Mouse (Mus musculus) embryonic facial prominence, embryonic 13.5 days (tissue): ENCODE measurements around the gene Spred2. TPM values are rescaled to one million over a fixed set of nuclear protein-coding genes. Genes with fewer than 3 reads are reported as not detected.

Source experiments
- ATAC-seq: fragments of 200-750 bp; cut with Nextera tagmentation; 2 replicates; pipeline ENCODE4 v1.8.0; 2017; ENCODE audit warnings: low read depth; ENCODE audit not compliant: insufficient number of reproducible peaks, insufficient read depth, low FRiP score, low TSS enrichment
- H3K27ac ChIP-seq: fragments of 300-500 bp; sonication (generic); 2 replicates; pipeline ENCODE4 v1.5.1; 2015; ENCODE audit warnings: moderate library complexity, mild to moderate bottlenecking, inconsistent platforms
- H3K27me3 ChIP-seq: fragments of 300-500 bp; sonication (generic); 2 replicates; pipeline ENCODE4 v1.6.1; 2015; ENCODE audit warnings: mild to moderate bottlenecking, inconsistent platforms
- H3K36me3 ChIP-seq: fragments of 300-500 bp; sonication (generic); 2 replicates; pipeline ENCODE4 v1.6.1; 2015; ENCODE audit warnings: mild to moderate bottlenecking, inconsistent platforms
- H3K4me1 ChIP-seq: fragments of 300-500 bp; sonication (generic); 2 replicates; pipeline ENCODE4 v1.6.1; 2015; ENCODE audit warnings: inconsistent platforms
- H3K4me2 ChIP-seq: fragments of 300-500 bp; sonication (generic); 2 replicates; pipeline ENCODE4 v1.6.1; 2015; ENCODE audit warnings: moderate library complexity, mild to moderate bottlenecking, inconsistent platforms
- H3K4me3 ChIP-seq: fragments of 300-500 bp; sonication (generic); 2 replicates; pipeline ENCODE4 v1.5.1; 2015; ENCODE audit warnings: mild to moderate bottlenecking, inconsistent platforms
- H3K9ac ChIP-seq: fragments of 300-500 bp; sonication (generic); 2 replicates; pipeline ENCODE4 v1.6.1; 2015; ENCODE audit warnings: mild to moderate bottlenecking, inconsistent platforms
- H3K9me3 ChIP-seq: fragments of 300-500 bp; sonication (generic); 2 replicates; pipeline ENCODE4 v1.6.1; 2016; ENCODE audit warnings: inconsistent platforms
- WGBS: fragments of 180-500 bp; shearing (Covaris S2); methylation state at CpG from one replicate; pipeline ENCODE4 v1.1.7; 2015; ENCODE audit warnings: mixed read lengths; 5-methylcytosine and 5-hydroxymethylcytosine counted together
- polyA plus RNA-seq: library from polyadenylated mRNA; unstranded; fragments of >200 nt; fragmentation: Nextera tagmentation; extraction: Ambion mirVana; gene quantifications from 2 replicates; pipeline ENCODE4 v1.2.1, GENCODE M21; 2015

The Spred2 gene
- polyA plus RNA-seq, 1 experiment from 2014 or later: 10.2 TPM

DNA sequence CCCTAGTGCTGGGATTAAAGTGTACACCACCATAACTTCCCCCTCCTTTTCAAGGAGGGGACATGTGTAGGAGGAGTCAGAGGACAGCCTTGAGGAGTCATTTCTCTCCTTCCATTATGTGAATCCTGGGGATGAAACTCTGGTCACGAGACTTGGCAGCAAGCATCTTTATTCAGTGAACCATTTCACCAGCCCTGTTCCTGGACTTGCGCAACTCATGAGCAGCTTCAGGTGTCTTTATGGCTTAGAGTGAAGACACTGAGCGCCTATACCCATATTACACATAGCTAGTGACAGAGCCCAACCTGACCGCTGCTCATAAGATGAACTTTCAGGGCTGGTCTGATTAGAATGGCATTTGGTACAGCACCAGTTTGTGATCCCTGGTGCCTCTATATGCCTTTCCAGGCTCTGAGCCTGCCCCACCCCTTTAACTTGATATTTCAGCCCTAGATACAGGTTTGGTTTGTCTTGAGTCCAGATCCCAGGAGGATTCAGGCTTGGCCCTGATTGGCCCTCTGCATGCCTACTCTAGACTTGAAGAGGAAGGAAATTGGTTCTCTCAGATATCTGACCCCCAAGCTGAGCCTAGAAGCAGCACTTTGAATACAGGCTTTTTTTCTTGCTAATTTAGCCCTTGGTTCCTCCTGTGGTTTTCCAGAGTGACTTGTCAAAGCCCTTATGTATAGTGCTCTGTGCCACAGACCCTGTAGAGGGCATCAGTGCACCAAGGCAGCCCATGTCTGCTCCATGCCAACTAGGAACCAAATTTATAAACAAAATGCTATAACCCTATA lies 48.0 kb downstream of the Spred2 start:
- Histone ChIP-seq H3K9ac (no peak overlapping the region), H3K36me3 (no peaks in the 10 kb centered on the region), H3K4me2 (no peak overlapping the region), H3K27ac (peak overlapping the region; percentile 0; the same call in 1 of the 2 replicates), H3K9me3 (no peaks in the 10 kb centered on the region), H3K4me3 (no peak overlapping the region), H3K4me1 (peaks cover 27% of the 10 kb centered on the region), H3K27me3 (no peaks in the 10 kb centered on the region)
- 89% methylated on average over 4 of the region's 4 CpGs for WGBS
- peak; percentile 53; the same call in 1 of the 2 replicates for ATAC-seq

DNA sequence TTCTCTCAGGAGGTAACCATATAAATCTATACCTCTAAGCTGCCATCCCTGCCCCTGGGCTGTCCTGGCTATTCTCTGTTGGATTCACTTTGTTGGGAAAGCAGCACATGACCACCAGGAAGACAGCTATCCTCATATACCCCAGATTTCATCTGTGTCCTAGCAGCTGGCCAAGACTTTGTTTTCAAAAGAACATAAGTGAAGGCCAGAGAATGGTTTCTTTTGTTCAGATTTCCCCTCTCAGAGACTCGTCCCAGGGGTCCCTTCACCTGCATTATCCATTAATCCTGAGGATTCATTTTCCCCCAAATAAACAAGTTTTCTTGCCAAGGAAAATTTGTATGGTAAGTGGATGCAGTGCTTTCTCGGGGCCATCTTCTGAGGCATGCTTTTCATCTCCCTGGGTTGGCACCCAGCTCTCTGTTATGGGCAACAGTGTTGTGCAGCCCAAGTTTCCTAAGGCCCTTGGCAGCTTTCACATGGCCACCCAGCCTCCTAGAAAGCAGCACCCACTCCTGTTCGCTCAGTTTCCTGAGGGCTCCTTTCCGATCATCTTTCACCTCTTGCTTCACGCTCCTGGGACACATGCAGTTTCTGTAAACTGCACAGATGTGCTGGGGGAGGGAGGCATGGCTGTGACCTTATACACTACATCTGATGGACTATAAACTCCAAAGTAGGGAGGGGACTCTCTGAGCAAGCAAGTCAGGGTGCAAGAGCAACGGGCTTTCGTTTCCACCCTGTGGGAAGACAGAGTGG lies 49.0 kb downstream of the Spred2 start:
- peaks cover 36% of the 10 kb centered on the region for H3K4me1 ChIP-seq
- H3K27me3 ChIP-seq: no peaks in the 10 kb centered on the region
- no peak overlapping the region for H3K4me3 ChIP-seq
- no peaks in the 10 kb centered on the region for H3K36me3 ChIP-seq
- 67% methylated on average over 7 of the region's 7 CpGs for WGBS
- H3K27ac ChIP-seq: no peak overlapping the region
- H3K9ac ChIP-seq: no peak overlapping the region
- ATAC-seq: no peak
- no peak overlapping the region for H3K4me2 ChIP-seq
- no peaks in the 10 kb centered on the region for H3K9me3 ChIP-seq

DNA sequence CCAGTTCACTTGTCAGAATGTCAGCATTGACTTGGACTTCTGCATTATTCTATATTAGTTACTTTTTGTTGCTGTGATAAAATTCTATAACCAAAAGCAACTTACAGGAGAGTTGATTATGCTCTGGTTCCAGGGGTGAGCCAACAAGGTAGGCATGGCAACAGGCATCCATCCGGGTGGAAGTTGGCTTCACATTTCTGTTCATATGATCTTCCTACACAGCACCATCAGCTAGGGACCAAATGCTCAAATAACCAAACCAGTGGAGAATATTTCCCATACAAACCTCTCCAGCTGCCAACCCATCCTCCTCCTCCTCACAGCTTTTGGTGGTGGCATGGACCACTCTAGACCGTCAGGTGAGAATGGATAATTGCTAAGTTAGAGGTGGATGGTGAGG lies 51.9 kb downstream of the Spred2 start:
- no peaks in the 10 kb centered on the region for H3K9me3 ChIP-seq
- H3K27me3 ChIP-seq: no peaks in the 10 kb centered on the region
- no peak overlapping the region for H3K4me2 ChIP-seq
- ATAC-seq: no peak
- no peak overlapping the region for H3K27ac ChIP-seq
- H3K4me1 ChIP-seq: peaks cover 43% of the 10 kb centered on the region
- 86% methylated on average over 2 of the region's 2 CpGs for WGBS
- no peak overlapping the region for H3K9ac ChIP-seq
- H3K36me3 ChIP-seq: no peaks in the 10 kb centered on the region
- H3K4me3 ChIP-seq: no peak overlapping the region

DNA sequence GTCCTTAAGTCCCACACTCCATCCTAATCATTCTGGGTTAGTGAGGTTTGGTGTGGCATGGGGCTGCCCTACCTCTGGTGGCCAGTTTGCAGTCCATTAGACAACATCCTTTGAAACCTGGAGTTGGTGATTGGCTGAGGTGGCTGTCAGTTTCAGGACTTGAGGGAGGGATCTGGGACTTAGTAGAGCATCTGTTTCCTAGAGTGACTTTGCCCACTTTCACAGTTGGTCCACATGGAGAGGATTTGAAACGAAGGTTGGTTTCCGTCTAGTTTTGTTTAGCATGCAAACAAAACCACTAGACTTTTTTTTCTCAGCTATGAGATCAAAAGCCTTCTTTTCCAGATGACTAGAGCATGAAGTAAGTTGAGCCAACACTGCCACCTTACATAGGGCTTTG lies 53.5 kb downstream of the Spred2 start:
- no peaks in the 10 kb centered on the region for H3K27me3 ChIP-seq
- H3K36me3 ChIP-seq: no peaks in the 10 kb centered on the region
- H3K27ac ChIP-seq: no peak overlapping the region
- WGBS: 31% methylated on average over 2 of the region's 2 CpGs
- H3K9ac ChIP-seq: no peak overlapping the region
- H3K4me1 ChIP-seq: peaks cover 47% of the 10 kb centered on the region
- H3K9me3 ChIP-seq: no peaks in the 10 kb centered on the region
- ATAC-seq: no peak
- H3K4me2 ChIP-seq: no peak overlapping the region
- H3K4me3 ChIP-seq: no peak overlapping the region

DNA sequence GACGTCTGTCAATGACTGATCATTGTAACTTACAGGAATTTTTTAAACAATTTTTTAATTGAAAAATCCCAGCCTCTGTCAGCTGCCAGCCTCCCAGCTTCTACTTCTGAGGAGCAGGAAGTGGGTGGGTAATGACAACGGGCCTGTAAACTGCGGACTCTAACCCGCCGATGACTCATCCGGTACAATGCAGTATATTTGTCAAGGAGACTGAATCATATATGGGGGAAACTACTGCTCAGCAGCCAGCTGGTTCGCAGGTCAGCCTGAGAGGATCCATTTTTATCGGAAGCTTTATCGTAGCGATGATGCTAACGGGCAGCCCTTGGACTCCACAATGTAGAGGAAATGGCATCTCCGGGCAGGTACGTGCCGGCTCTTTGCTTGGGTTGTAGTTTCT lies 55.2 kb downstream of the Spred2 start:
- ATAC-seq: no peak
- Histone ChIP-seq H3K36me3 (no peaks in the 10 kb centered on the region), H3K9me3 (no peaks in the 10 kb centered on the region), H3K4me3 (no peak overlapping the region), H3K9ac (no peak overlapping the region), H3K27ac (peak overlapping the region; percentile 4), H3K4me2 (no peak overlapping the region), H3K4me1 (peaks cover 44% of the 10 kb centered on the region), H3K27me3 (no peaks in the 10 kb centered on the region)
- 76% methylated on average over 14 of the region's 14 CpGs for WGBS

DNA sequence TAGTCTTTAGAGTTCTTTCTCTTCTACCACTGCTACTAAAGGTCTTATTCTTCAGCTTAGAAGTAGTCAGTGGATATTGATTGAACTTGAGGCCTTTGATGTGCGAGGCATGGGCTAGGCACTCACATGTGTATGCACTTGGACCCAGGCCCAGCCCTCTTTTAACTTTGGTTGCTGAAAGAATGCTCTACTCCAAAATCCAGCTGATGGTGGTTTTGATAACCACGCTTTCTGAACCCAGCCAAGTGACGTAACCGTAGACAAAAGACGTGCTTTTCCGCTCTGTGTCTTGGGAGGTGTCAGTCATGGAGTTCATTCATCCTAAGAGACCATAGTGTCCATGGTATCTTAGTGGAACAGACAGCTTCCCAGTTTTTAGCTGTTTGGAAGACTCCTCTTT lies 57.9 kb downstream of the Spred2 start:
- Histone ChIP-seq H3K36me3 (no peaks in the 10 kb centered on the region), H3K9me3 (no peaks in the 10 kb centered on the region), H3K27me3 (no peaks in the 10 kb centered on the region), H3K9ac (no peak overlapping the region), H3K4me2 (no peak overlapping the region), H3K4me3 (no peak overlapping the region), H3K4me1 (peaks cover 58% of the 10 kb centered on the region), H3K27ac (peak overlapping the region; percentile 58)
- ATAC-seq: no peak
- WGBS: 33% methylated on average over 6 of the region's 6 CpGs

DNA sequence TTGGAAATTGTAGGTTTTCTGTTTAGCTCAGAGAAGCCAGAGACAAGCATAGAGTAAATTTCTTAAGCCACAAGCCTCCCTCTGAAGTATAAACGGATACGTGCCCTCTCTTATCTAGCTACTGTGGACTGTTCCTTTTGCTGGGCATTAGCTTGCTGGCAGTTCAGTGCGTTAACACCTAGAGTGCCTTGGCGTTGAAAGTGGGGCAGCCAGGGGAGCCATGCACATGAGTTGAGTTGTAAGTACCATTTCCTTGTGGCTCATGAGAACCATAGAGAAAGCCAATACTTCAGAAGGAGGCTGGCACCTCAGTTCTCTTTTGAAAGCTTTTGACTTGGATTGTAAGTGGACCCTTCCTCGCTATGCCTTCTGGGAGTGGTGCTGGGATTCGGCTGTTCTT lies 58.6 kb downstream of the Spred2 start:
- Histone ChIP-seq H3K27ac (peak overlapping the region; percentile 58), H3K9me3 (no peaks in the 10 kb centered on the region), H3K4me2 (no peak overlapping the region), H3K36me3 (no peaks in the 10 kb centered on the region), H3K4me1 (peaks cover 61% of the 10 kb centered on the region), H3K9ac (no peak overlapping the region), H3K4me3 (no peak overlapping the region), H3K27me3 (no peaks in the 10 kb centered on the region)
- 69% methylated on average over 6 of the region's 6 CpGs for WGBS
- no peak for ATAC-seq

DNA sequence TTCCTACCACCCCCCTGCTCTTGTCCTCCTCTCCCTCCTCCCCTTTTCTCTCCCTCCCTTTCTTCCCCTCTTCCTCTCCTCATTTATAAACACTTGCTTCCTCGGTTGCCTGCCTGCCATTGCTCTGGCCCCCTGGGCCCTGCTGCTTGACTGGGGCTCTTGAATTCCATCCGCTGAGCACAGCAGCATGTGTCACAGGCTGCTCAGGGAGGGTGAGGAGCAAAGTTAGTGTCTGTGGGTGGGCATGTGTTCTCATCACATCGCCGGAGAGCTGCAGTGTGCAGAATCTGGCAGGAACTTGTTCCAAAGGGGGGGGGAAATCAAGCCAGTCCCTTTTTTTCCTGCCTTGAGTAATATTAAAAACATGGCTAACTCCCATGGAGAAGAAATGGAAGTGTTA lies 59.1 kb downstream of the Spred2 start:
- H3K27ac ChIP-seq: peak overlapping the region; percentile 58
- no peak overlapping the region for H3K9ac ChIP-seq
- no peak overlapping the region for H3K4me2 ChIP-seq
- no peaks in the 10 kb centered on the region for H3K27me3 ChIP-seq
- ATAC-seq: no peak
- H3K36me3 ChIP-seq: no peaks in the 10 kb centered on the region
- peaks cover 56% of the 10 kb centered on the region for H3K4me1 ChIP-seq
- H3K4me3 ChIP-seq: no peak overlapping the region
- no peaks in the 10 kb centered on the region for H3K9me3 ChIP-seq
- 30% methylated on average over 4 of the region's 4 CpGs for WGBS

DNA sequence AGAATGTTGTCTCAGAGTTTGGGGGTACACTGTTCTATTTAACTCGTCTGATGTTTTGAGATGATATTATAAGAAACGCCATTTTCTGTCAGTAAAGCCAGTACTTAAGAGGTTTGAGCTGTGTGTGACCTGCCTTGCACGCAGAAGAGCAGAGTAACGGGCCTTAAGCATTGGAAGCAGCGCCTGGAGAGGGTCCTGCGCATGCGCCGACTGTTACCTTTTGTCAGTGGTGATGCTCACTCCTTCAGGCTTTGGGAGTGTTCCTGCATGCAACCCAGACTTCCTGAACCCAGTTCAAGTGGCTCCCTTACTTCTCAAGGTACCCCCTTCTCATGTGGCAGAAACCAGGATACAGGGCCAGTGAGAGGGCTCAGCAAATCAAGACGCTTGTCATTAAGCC lies 59.9 kb downstream of the Spred2 start:
- Histone ChIP-seq H3K27me3 (no peaks in the 10 kb centered on the region), H3K27ac (no peak overlapping the region), H3K9me3 (no peaks in the 10 kb centered on the region), H3K36me3 (no peaks in the 10 kb centered on the region), H3K4me2 (no peak overlapping the region), H3K9ac (no peak overlapping the region), H3K4me1 (peaks cover 60% of the 10 kb centered on the region), H3K4me3 (no peak overlapping the region)
- WGBS: 79% methylated on average over 9 of the region's 9 CpGs
- no peak for ATAC-seq

DNA sequence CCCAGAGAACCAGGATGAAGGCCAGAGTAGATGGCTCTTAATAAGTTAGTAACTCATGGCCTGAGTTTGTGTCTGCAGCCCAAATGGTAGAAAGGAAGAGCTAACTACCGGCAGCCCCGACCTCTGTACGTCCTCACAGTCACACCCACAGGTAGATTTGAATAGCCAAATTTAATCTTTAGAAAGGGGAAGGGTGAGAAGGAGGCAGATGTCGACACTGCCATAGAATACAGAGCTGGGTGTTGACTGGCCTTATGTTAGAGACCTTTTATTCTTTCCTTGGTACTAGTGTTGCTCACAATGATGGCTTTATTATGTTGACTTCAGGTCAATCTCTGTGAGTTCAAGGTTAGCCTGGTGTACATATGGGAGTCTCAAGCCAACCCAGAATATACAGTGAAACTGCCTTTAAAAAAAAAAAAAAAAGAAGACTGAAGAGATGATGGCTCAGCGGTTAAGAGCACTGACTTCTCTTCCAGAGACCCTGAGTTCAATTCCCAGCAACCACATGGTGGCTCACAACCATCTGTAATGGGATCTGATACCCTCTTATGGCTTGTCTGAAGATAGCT lies 61.2 kb downstream of the Spred2 start:
- Histone ChIP-seq H3K4me3 (no peak overlapping the region), H3K27ac (no peak overlapping the region), H3K4me2 (no peak overlapping the region), H3K4me1 (peaks cover 57% of the 10 kb centered on the region), H3K36me3 (no peaks in the 10 kb centered on the region), H3K9me3 (no peaks in the 10 kb centered on the region), H3K9ac (no peak overlapping the region), H3K27me3 (no peaks in the 10 kb centered on the region)
- ATAC-seq: no peak
- whole genome bisulfite sequencing: 70% methylated on average over 5 of the region's 5 CpGs

DNA sequence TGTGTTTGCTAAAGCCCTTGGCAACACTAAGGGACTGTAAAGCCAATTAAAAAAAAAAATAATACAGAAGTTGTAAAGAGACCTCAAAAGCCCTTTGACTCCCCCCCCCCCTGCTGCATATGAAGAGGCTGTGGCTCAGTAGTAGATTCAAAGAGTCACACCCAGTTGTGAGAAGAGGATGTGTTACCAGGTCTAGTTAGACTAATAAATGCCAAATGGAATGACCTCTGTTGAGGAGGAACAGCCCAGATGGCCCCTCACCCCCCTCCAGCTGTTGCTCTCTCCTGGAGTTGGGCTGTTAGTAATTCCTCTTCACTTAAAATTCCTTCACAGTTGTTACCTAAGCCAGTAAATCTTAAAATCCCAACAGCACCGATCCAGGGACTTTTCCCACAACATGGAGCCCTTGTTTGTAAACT lies 62.3 kb downstream of the Spred2 start:
- no peaks in the 10 kb centered on the region for H3K27me3 ChIP-seq
- ATAC-seq: no peak

More for the DNA sequence above, 62.3 kb downstream of the Spred2 start:
- WGBS: 0% methylated on average over 1 of the region's 1 CpGs
- Histone ChIP-seq H3K27ac (peak overlapping the region; percentile 28; the same call in 1 of the 2 replicates), H3K4me3 (no peak overlapping the region), H3K9ac (no peak overlapping the region), H3K4me1 (peaks cover 60% of the 10 kb centered on the region), H3K36me3 (no peaks in the 10 kb centered on the region), H3K9me3 (no peaks in the 10 kb centered on the region), H3K4me2 (peak overlapping the region; percentile 21; the same call in 1 of the 2 replicates)
